29 mouse cellular contexts compared by ENCODE assay signal in the genomic region with DNA sequence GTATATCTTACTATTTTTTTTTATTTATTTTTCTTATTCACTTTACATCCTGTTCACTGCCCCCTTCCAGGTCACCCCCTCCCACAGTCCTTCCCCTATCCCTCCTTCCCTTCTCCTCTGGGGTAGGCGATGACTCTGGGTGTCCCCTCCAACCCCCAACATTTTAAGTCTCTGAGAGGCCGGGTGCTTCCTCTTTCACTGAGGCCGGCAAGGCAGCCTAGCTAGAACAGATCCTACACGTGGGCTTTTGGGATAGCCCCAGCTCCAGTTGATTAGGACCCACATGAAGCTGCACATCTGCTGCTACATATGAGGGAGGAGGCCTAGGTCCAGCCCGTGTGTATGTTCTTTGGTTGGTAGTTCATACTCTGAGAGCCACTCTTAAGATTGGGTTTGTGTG. TPM values are rescaled to one million over a fixed set of nuclear protein-coding genes. Genes with fewer than 3 reads are reported as not detected.
"Had no signal": no experiment of that assay in that cellular context is flagged by ENCODE, and none has a peak within 500 bp of the region (broad histone marks: within the 10 kb centered on the region; RNA-seq: fewer than 3 reads in every experiment).

No protein-coding gene starts in this region.

- DNase-seq: kidney, adult 11 months; kidney, adult 8-10 months; kidney, postnatal 14 days; layer of hippocampus, adult 9-11 months; lung, adult 18-20 months; lung, postnatal 10 days; lung, postnatal 36 days; thymus, adult 18-20 months; thymus, postnatal 36 days had no signal

- H3K36me3 ChIP-seq: midbrain, embryonic 13.5 days; neural tube, embryonic 12.5 days had no signal

- H3K9me3 ChIP-seq: lung, embryonic 15.5 days; megakaryocyte, embryonic 14.5 days; midbrain, embryonic 10.5 days; midbrain, embryonic 13.5 days; neural tube, embryonic 12.5 days had no signal

- H3K4me2 ChIP-seq: lung, embryonic 15.5 days; midbrain, embryonic 13.5 days; neural tube, embryonic 12.5 days had no signal

- H3K9ac ChIP-seq: liver, embryonic 14.5 days; lung, embryonic 15.5 days; midbrain, embryonic 13.5 days; neural tube, embryonic 12.5 days had no signal

- H3K27me3 ChIP-seq: lung, embryonic 15.5 days; neural tube, embryonic 12.5 days had no signal

- H3K4me3 ChIP-seq: layer of hippocampus, adult 2 months; lung, embryonic 15.5 days; midbrain, embryonic 10.5 days; midbrain, embryonic 13.5 days; neural tube, embryonic 12.5 days had no signal

- ATAC-seq: midbrain, embryonic 13.5 days had no signal

- H3K27ac ChIP-seq: layer of hippocampus, adult 2 months; liver, embryonic 14.5 days; lung, embryonic 15.5 days; midbrain, embryonic 10.5 days; midbrain, embryonic 13.5 days; neural tube, embryonic 12.5 days had no signal

RNA-seq across cellular contexts. Expression of gene H2-M10.6, which starts 27.0 kb away (rescaled TPM):
- total RNA-seq: layer of hippocampus, adult 2 months; layer of hippocampus, postnatal 25 days; left cerebral cortex, adult 18-20 months; left cerebral cortex, postnatal 36 days; liver, adult 2 months had no signal
- polyA plus RNA-seq: kidney, embryonic 16.5 days; large intestine, adult 2 months; limb, embryonic 11.5 days; limb, embryonic 14.5 days; liver, adult 2 months; liver, embryonic 14.5 days; lung, embryonic 15.5 days; midbrain, embryonic 10.5 days; midbrain, embryonic 13.5 days; neural tube, embryonic 12.5 days; small intestine, adult 2 months; spleen, adult 2 months; stomach, embryonic 16.5 days; testis, adult 2 months; urinary bladder, adult 2 months had no signal

RNA-seq across cellular contexts. Expression of gene Trim15, which starts 28.0 kb away (rescaled TPM):
- total RNA-seq: layer of hippocampus, adult 2 months; layer of hippocampus, postnatal 25 days; left cerebral cortex, adult 18-20 months; left cerebral cortex, postnatal 36 days; liver, adult 2 months had no signal
- polyA plus RNA-seq: liver, adult 2 months; testis, adult 2 months; urinary bladder, adult 2 months had no signal

RNA-seq across cellular contexts. Expression of gene Trim10, which starts 30.4 kb away (rescaled TPM):
- total RNA-seq: layer of hippocampus, adult 2 months; left cerebral cortex, adult 18-20 months; left cerebral cortex, postnatal 36 days; liver, adult 2 months had no signal
- polyA plus RNA-seq: liver, adult 2 months; small intestine, adult 2 months; testis, adult 2 months had no signal

RNA-seq across cellular contexts. Expression of gene Trim40, which starts 50.9 kb away (rescaled TPM):
- total RNA-seq: layer of hippocampus, adult 2 months; layer of hippocampus, postnatal 25 days; left cerebral cortex, postnatal 36 days; liver, adult 2 months had no signal
- polyA plus RNA-seq: kidney, embryonic 16.5 days; limb, embryonic 11.5 days; limb, embryonic 14.5 days; liver, embryonic 14.5 days; lung, embryonic 15.5 days; midbrain, embryonic 10.5 days; midbrain, embryonic 13.5 days; neural tube, embryonic 12.5 days; testis, adult 2 months had no signal
